Mouse (Mus musculus) duodenum, adult 2 months (tissue): ENCODE measurements around the gene Ndufa4. TPM values are rescaled to one million over a fixed set of nuclear protein-coding genes. Genes with fewer than 3 reads are reported as not detected.

Source experiments
- polyA plus RNA-seq: library from polyadenylated mRNA; depleted of rRNA; stranded (reverse); fragments of >200 nt; gene quantifications from 2 replicates; pipeline ENCODE4 v1.2.3, GENCODE M21; 2012; ENCODE audit warnings: low replicate concordance; rRNA removed

Ndufa4 gene
- 391 and 411 TPM in 2 replicates for polyA plus RNA-seq

GRCm38 (mm10) chr6:11907269-11908032 is at the start of gene Ndufa4, which contains the start of gene Phf14:
Gene Ndufa4, minus strand, starts transcription at chr6:11907497.
Gene Phf14, plus strand, starts transcription at chr6:11907809.

Other genes starting within 250 kb of the Ndufa4 start
- 2.0 and 2.7 TPM in 2 replicates for gene Phf14, start 312 bp upstream of the Ndufa4 start, polyA plus RNA-seq